Mouse (Mus musculus) cortical plate, adult 2 months (tissue): ENCODE measurements around the gene Qtrt1. TPM values are rescaled to one million over a fixed set of nuclear protein-coding genes. Genes with fewer than 3 reads are reported as not detected.
A peak's percentile ranks its signal among the peaks of the same experiment; 100 is the strongest.

Experiments
- H3K27ac ChIP-seq: fragments of 200-500 bp; 2 replicates; pipeline ENCODE4 v1.5.1; 2012; ENCODE audit warnings: low read length, control low read depth, inconsistent platforms; ENCODE audit not compliant: insufficient read depth
- H3K4me1 ChIP-seq: fragments of 200-500 bp; 2 replicates; pipeline ENCODE4 v1.6.1; 2011; ENCODE audit warnings: low read length; ENCODE audit not compliant: control insufficient read depth, insufficient read depth
- H3K4me3 ChIP-seq: fragments of 200-500 bp; 2 replicates; pipeline ENCODE4 v1.5.1; 2011; ENCODE audit warnings: mild to moderate bottlenecking, low read length, control low read depth; ENCODE audit not compliant: insufficient read depth
- CTCF ChIP-seq: fragments of 200-500 bp; IDR thresholded peaks from 2 replicates; pipeline ENCODE4 v1.5.1; 2011; ENCODE audit warnings: mild to moderate bottlenecking, control low read depth, low read length; ENCODE audit not compliant: insufficient read depth; ENCODE audit errors: extremely low read depth
- POLR2A ChIP-seq: fragments of 200-500 bp; IDR thresholded peaks from 2 replicates; pipeline ENCODE4 v1.6.1; 2011; ENCODE audit warnings: mild to moderate bottlenecking, low read length, control low read depth; ENCODE audit not compliant: insufficient read depth; ENCODE audit errors: extremely low read depth
- polyA plus RNA-seq: library from polyadenylated mRNA; depleted of rRNA; stranded (reverse); fragments of >200 nt; gene quantifications from 2 replicates; pipeline ENCODE4 v1.2.3, GENCODE M21; 2012

Qtrt1 gene
- polyA plus RNA-seq, 1 experiment: 42.5 TPM

DNA sequence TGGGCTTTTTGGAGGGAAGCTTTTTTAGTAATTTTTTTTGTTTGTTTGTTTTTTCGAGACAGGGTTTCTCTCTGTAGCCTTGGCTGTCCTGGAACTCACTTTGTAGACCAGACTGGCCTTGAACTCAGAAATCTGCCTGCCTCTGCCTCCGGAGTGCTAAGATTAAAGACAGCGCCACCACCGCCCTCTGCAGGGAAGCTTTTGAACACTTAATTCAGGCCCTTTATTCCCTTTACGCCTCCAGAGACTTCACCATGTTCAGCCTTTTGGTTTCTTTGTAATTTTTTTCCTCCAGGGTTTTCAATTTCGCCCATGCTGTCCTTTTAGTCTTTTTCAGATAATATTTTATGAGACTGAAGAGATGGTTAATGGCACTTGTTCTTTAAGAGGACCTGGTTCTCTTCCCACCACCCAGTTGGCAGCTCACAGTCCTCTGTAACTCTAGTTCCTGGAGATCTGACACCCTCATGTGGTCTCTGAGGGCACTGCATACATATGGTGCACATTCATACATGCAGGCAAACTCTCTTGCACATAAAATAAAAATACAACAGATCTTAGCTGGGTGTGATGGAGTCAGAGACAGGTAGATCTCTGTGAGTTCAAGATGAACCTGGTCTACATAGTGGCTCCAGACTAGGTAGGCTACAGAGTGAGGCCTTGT lies 33.6 kb downstream of the Qtrt1 start:
- no peak overlapping the region for H3K27ac ChIP-seq
- no peak overlapping the region for H3K4me3 ChIP-seq
- peaks cover 6% of the 10 kb centered on the region for H3K4me1 ChIP-seq
- TF ChIP-seq POLR2A (no peak), CTCF (no peak)

DNA sequence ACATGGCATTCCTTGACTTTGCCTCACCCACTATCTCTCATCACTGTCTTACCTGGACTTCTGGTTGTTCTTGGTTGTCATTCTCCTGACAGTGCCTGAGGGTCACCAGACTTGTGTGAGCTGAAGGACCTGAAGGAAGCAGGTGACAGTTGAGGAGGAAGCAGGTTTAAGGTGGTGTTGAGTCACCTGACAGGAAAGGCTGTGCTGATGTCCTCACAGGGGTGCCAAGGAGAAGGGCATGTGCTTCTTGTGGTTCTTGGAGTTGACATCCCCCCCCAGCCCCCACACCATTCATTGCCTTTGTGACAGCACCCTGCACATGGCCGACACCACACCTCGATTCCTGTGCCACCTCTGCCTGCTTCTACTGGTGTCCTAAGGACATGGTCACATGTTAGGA lies 36.1 kb downstream of the Qtrt1 start:
- H3K27ac ChIP-seq: no peak overlapping the region
- no peak for TF ChIP-seq POLR2A
- no peak for TF ChIP-seq CTCF
- H3K4me1 ChIP-seq: peaks cover 10% of the 10 kb centered on the region
- H3K4me3 ChIP-seq: no peak overlapping the region

DNA sequence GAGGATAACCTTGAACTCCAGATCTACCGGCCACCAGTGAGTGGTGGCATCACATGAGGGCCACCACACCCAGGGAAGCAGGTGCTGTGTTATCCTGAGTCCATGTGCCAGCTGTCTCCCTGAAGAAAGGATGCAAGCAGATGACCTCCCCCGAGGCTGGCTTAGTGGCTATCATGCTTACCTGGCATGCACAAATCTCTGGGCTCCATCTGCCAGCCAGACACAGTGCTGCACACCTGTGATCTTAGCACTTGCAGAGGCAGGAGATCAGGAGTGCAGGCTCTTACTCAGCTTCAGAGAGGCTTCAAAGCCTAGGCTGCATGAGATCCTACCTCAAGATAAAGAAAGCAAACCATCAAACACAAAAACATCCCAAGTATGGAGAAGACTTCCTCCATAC lies 38.1 kb downstream of the Qtrt1 start:
- Histone ChIP-seq H3K4me1 (peaks cover 12% of the 10 kb centered on the region), H3K4me3 (no peak overlapping the region), H3K27ac (peak overlapping the region; percentile 28; the same call in 1 of the 2 replicates)
- no peak for TF ChIP-seq POLR2A
- no peak for TF ChIP-seq CTCF

DNA sequence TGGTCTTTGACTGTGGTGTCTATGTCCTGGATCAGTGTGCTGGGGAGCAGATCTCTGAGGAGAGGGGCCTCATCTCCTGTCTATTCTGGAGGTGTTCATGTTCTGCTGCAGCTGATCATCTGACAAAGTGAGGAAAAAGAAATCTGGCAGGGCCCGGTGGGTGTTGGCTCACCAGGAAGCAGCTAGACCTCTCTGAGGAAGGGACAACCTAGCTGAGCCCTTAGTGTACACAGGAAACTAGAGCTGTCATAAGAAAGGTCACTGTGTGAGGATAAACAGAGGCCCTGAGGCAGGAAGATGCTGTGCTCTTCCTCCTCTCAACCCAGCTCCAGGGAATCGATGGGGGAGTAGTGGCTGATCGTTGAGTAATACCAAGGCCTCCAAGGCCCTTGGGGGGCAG lies 38.6 kb downstream of the Qtrt1 start:
- peaks cover 12% of the 10 kb centered on the region for H3K4me1 ChIP-seq
- H3K27ac ChIP-seq: peak overlapping the region; percentile 14; the same call in 1 of the 2 replicates
- no peak overlapping the region for H3K4me3 ChIP-seq
- no peak for TF ChIP-seq POLR2A
- no peak for TF ChIP-seq CTCF

DNA sequence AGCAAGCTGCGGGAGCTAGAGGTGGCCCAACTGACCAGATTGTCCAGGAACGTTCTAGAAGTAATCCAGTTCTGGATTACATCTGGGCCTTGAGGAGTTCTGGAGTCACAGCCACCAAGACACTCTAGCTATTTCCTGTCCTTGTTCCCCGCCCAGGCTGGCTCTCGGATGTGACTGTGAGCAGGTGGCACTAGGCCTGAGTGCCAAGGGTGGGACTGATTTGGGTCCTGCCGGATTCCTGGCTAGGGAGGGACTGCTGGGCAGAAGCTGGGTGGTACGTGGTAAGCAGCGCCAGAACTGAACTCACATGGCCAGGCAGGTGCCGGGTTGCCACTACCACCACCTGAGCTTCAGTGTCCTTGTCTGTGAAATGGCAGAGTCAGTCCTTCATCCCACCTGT lies 39.8 kb downstream of the Qtrt1 start:
- peak overlapping the region; percentile 85 for H3K27ac ChIP-seq
- no peak overlapping the region for H3K4me3 ChIP-seq
- TF ChIP-seq CTCF (no peak), POLR2A (no peak)
- H3K4me1 ChIP-seq: peaks cover 12% of the 10 kb centered on the region

DNA sequence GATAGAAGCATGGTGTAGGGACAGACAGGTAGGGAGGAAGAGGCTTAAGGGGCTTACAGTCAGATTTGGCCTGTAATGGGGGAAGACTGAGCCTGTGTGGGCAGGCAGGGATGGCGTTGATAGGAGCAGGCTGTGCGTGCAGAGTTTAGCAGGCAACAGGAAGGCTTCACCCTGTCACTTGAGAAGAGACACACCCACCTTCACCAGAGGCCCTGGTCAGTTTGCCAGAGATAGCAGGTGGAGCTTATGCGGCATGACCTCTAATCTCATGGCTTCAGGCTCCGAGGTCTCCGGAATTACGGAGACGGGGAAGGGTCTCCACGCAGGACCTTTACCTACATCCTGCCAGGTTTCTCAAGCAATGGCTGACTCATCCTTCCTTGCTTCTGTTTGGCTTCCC lies 40.2 kb downstream of the Qtrt1 start:
- Histone ChIP-seq H3K4me1 (peaks cover 11% of the 10 kb centered on the region), H3K27ac (peak overlapping the region; percentile 85), H3K4me3 (no peak overlapping the region)
- no peak for TF ChIP-seq POLR2A
- no peak for TF ChIP-seq CTCF

DNA sequence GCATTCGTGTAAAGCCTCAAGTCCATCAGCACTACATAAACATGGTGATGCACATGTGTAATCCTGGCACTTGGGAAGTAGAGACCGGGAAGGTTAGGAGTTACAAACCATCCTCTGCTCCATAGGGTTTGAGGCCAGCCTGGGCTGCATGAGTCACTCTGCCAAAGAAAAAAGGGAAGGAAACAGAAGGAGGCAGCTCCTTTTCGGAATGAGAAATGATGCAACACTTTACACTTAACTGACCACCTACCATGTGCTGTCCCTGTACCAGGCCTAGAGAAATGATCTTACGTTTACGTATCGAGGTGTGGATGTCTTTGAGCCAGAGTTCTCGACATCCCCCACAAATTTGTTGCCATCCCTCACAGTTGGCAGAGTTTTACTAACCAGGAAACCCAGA lies 41.4 kb downstream of the Qtrt1 start:
- Histone ChIP-seq H3K4me3 (no peak overlapping the region), H3K27ac (0 out of 2 replicates have a peak overlapping the region, but pooled peaks have one; percentile 6), H3K4me1 (peaks cover 10% of the 10 kb centered on the region)
- no peak for TF ChIP-seq POLR2A
- TF ChIP-seq CTCF: no peak

DNA sequence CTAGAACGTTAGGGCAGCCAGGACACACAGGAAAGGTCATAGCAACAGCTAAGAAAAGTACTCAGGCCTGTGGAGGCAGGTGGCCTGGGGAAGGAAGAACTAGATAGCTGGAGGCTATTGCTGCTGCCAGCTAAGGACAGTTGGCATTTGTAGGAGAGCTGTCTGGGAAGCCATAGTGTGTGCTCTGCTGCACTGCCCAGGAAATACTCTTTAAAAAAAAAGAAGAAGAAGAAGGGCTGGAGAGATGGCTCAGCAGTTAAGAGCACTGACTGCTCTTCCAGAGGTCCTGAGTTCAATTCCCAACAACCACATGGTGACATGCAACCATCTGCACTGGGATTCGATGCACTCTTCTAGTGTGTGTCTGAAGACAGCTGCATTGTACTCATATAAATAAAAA lies 41.8 kb downstream of the Qtrt1 start:
- Histone ChIP-seq H3K4me1 (peaks cover 10% of the 10 kb centered on the region), H3K27ac (no peak overlapping the region), H3K4me3 (no peak overlapping the region)
- TF ChIP-seq CTCF (no peak), POLR2A (no peak)

DNA sequence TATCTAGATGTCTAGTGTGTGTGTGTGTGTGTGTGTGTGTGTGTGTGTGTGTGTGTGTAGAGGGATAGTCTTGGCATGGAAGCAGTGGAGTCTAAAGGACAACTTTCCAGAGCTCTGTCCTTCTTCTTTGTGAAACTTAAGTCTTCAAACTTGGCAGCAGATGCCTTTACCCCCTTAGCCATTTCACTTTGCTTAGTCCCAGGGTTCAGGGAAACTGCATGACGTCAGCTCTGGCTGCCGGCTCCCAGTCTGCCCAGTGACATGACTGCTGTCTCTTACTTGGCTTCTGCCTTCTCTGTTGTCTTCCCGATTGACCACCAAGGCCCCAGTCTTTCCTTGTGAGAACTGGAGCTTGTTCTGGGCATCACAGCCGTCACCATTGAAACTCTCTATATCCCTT lies 42.9 kb downstream of the Qtrt1 start:
- no peak overlapping the region for H3K27ac ChIP-seq
- no peak overlapping the region for H3K4me3 ChIP-seq
- peaks cover 9% of the 10 kb centered on the region for H3K4me1 ChIP-seq
- TF ChIP-seq POLR2A (no peak), CTCF (no peak)

DNA sequence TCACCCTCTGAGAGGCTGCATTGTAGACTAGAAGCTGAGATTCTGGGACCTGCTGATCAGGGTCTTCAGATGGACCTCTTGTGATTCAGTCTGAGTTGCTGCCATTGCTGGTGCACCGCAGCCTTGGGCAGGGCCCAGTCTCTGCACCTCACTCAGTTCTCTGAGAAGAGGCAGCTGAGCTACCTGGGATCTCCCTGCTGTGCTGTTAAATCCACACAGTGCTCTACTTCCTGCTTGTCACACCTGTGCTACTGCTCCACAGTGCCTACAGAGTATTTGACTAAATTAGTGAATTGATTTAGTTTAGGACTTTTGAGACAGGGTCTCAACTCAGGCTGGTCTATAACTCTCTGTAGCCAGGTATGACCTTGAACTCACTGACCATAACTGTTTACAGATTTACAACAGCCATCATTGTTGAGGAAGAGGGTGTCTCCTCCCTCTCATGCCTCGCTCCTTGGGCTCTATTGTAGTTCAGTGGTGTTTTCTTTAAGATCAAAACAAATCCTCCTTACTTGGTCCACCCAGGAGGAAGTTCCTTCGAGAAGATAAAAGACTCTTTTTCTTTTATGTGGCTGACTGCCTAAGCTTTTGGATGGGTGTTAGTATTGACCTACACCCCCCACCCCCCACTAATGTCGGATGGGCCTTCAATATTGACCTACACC lies 43.6 kb downstream of the Qtrt1 start:
- H3K27ac ChIP-seq: peak overlapping the region; percentile 67; the same call in 1 of the 2 replicates
- TF ChIP-seq POLR2A: no peak
- no peak for TF ChIP-seq CTCF
- H3K4me1 ChIP-seq: peaks cover 7% of the 10 kb centered on the region
- no peak overlapping the region for H3K4me3 ChIP-seq
